Mouse (Mus musculus): ENCODE measurements around the gene Gm28047. TPM values are rescaled to one million over a fixed set of nuclear protein-coding genes. Genes with fewer than 3 reads are reported as not detected.
"Not testable (repeated sequence)": the region's sequence is repeated elsewhere in the genome, so short reads cannot be mapped to it uniquely, and the experiment has no call there.

Gm28047 gene
- polyA plus RNA-seq, 1 experiment, result not detected

DNA sequence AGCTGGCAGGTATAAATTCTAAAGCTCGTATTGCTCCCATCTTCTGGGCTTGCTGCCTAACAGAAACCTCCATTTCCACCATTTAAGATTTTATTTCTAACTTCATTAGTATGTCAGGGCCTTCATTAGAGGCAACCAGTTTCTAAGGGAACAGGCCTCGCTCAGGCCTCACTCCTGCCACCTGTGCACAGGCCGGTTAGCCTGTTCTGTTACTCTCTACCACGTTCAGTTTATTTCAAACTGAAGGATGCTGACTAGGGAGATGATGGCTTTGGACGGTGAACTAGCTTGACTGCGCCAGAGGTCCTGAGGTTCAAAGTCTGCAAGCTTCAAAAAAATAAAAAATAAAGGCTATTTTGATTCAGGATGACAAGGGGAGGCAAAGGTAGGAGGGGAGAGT is 45.4 kb upstream of the Gm28047 start:
- H3K4me3 ChIP-seq (ENCODE audit: insufficient read depth, poor library complexity, severe bottlenecking), result peak overlapping the region; percentile 75
- no peak for TF ChIP-seq CEBPB (IDR thresholded peaks at IDR 0.05; ENCODE audit: low read depth)
- no peak for TF ChIP-seq MYOG (IDR thresholded peaks at IDR 0.05; ENCODE audit: control insufficient read depth, extremely low read depth, insufficient read length)
- TF ChIP-seq USF1 (IDR thresholded peaks at IDR 0.05; ENCODE audit: low read depth), result no peak
- TF ChIP-seq CTCF (IDR thresholded peaks at IDR 0.05; ENCODE audit: control insufficient read depth, insufficient read depth, insufficient read length), result no peak
- H3K79me2 ChIP-seq (ENCODE audit: control insufficient read depth, insufficient read depth), result peaks cover 48% of the 10 kb centered on the region
- H3K36me3 ChIP-seq (ENCODE audit: control insufficient read depth, insufficient read depth), result peaks cover 45% of the 10 kb centered on the region
- H3K27me3 ChIP-seq (ENCODE audit: control insufficient read depth, insufficient read depth, insufficient read length), result no peaks in the 10 kb centered on the region
- H3K79me3 ChIP-seq (ENCODE audit: low read depth), result peaks cover 41% of the 10 kb centered on the region
- H3ac ChIP-seq (ENCODE audit: control insufficient read depth, insufficient read length, low read depth), result peak overlapping the region; percentile 77

DNA sequence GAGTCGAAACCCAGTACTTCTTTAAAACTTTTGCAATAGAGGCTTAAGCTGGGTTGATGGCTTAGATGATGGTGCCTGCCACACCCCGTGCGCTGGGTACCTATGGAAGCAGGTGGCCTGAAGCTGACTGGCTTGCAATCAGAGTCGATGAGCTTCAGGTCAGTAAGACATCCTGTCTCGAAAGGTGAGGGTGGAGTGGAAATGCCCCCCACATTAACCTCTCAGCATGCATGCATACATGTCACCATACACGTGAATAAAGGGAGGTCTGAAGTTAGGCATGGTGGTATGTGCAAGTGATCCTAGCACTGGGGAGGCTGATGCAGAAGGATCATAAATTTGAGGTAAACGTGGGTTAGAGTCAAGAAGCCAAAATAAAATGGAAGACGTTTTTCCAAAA is 44.7 kb upstream of the Gm28047 start:
- Histone ChIP-seq H3K36me3 (ENCODE audit: control insufficient read depth, insufficient read depth) (peaks cover 52% of the 10 kb centered on the region), H3K79me3 (ENCODE audit: low read depth) (peaks cover 41% of the 10 kb centered on the region), H3K79me2 (ENCODE audit: control insufficient read depth, insufficient read depth) (peaks cover 48% of the 10 kb centered on the region), H3K27me3 (ENCODE audit: control insufficient read depth, insufficient read depth, insufficient read length) (no peaks in the 10 kb centered on the region), H3K4me3 (ENCODE audit: insufficient read depth, poor library complexity, severe bottlenecking) (peak overlapping the region; percentile 75), H3ac (ENCODE audit: control insufficient read depth, insufficient read length, low read depth) (peak overlapping the region; percentile 28)
- TF ChIP-seq USF1 (IDR thresholded peaks at IDR 0.05; ENCODE audit: low read depth) (no peak), MYOG (IDR thresholded peaks at IDR 0.05; ENCODE audit: control insufficient read depth, extremely low read depth, insufficient read length) (no peak)

DNA sequence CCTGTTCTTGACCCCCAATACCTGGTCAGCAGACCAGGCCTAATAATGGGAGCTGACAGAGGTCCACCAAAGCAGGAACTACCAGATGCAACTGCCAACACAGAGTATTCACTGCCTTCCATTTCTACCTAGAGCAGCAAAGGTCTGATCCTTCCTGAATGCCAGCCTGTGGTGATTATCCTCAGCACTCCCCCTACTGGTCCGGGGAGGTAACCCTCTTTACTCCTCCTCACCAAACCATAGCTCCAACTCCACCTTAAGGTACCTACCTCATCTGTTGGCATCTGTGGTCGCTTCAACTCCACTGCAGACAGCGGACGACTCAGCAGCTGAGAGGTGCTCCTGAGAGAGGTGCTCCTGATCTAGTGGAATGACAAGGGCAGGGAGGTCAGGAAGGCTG is 40.6 kb upstream of the Gm28047 start:
- TF ChIP-seq CTCF (IDR thresholded peaks at IDR 0.05; ENCODE audit: control insufficient read depth, insufficient read depth, insufficient read length), result peak; percentile 65
- no peak for TF ChIP-seq MYOG (IDR thresholded peaks at IDR 0.05; ENCODE audit: control insufficient read depth, extremely low read depth, insufficient read length)
- Histone ChIP-seq H3K79me2 (ENCODE audit: control insufficient read depth, insufficient read depth) (peaks cover 45% of the 10 kb centered on the region), H3K79me3 (ENCODE audit: low read depth) (peaks cover 40% of the 10 kb centered on the region), H3ac (ENCODE audit: control insufficient read depth, insufficient read length, low read depth) (no peak overlapping the region), H3K36me3 (ENCODE audit: control insufficient read depth, insufficient read depth) (peaks cover 90% of the 10 kb centered on the region), H3K4me3 (ENCODE audit: insufficient read depth, poor library complexity, severe bottlenecking) (no peak overlapping the region), H3K27me3 (ENCODE audit: control insufficient read depth, insufficient read depth, insufficient read length) (no peaks in the 10 kb centered on the region)

GRCm38 (mm10) chr15:102663825-102664224 is 39.0 kb upstream of the Gm28047 start:
- peaks cover 28% of the 10 kb centered on the region for H3K79me2 ChIP-seq (ENCODE audit: control insufficient read depth, insufficient read depth)
- H3K4me3 ChIP-seq (ENCODE audit: insufficient read depth, poor library complexity, severe bottlenecking), result no peak overlapping the region
- H3K79me3 ChIP-seq (ENCODE audit: low read depth), result peaks cover 24% of the 10 kb centered on the region
- peaks cover 84% of the 10 kb centered on the region for H3K36me3 ChIP-seq (ENCODE audit: control insufficient read depth, insufficient read depth)
- no peak overlapping the region for H3ac ChIP-seq (ENCODE audit: control insufficient read depth, insufficient read length, low read depth)
- no peak for TF ChIP-seq MYOD1 (IDR thresholded peaks at IDR 0.05; ENCODE audit: control insufficient read depth, insufficient read length, low read depth)
- no peak for TF ChIP-seq CEBPB (IDR thresholded peaks at IDR 0.05; ENCODE audit: low read depth)
- no peak for TF ChIP-seq MAX (IDR thresholded peaks at IDR 0.05)
- TF ChIP-seq USF1 (IDR thresholded peaks at IDR 0.05; ENCODE audit: low read depth), result no peak
- no peak for TF ChIP-seq MYOG (IDR thresholded peaks at IDR 0.05; ENCODE audit: control insufficient read depth, extremely low read depth, insufficient read length)
- TF ChIP-seq CTCF (IDR thresholded peaks at IDR 0.05; ENCODE audit: control insufficient read depth, insufficient read depth, insufficient read length), result no peak
- no peak for TF ChIP-seq FOSL1 (IDR thresholded peaks at IDR 0.05; ENCODE audit: insufficient read depth, low read length, poor library complexity, severe bottlenecking)
- no peaks in the 10 kb centered on the region for H3K27me3 ChIP-seq (ENCODE audit: control insufficient read depth, insufficient read depth, insufficient read length)

DNA sequence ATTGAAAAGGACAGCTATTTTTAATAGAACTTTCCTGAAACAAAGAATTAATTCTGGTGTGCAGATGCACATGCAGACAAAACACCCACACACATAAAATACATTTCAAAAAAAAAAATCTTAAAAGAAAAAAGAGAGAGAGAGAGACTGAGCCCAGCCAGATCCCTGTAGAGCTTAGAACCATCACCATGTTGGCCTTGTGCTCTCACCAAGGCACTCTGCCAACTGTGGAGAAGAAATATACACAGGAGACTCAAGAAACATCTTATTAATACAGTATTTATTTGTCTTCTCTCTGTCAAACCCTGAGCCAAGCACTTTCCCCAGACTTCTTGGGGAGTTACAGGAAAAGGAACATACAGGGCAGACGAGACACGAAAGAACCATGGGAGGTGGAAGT is 37.7 kb upstream of the Gm28047 start:
- H3K4me3 ChIP-seq (ENCODE audit: insufficient read depth, poor library complexity, severe bottlenecking); H3ac ChIP-seq (ENCODE audit: control insufficient read depth, insufficient read length, low read depth); H3K27me3 ChIP-seq (ENCODE audit: control insufficient read depth, insufficient read depth, insufficient read length): not testable (repeated sequence)
- Histone ChIP-seq H3K36me3 (ENCODE audit: control insufficient read depth, insufficient read depth) (peaks cover 72% of the 10 kb centered on the region), H3K79me2 (ENCODE audit: control insufficient read depth, insufficient read depth) (peaks cover 16% of the 10 kb centered on the region), H3K79me3 (ENCODE audit: low read depth) (peaks cover 12% of the 10 kb centered on the region)

DNA sequence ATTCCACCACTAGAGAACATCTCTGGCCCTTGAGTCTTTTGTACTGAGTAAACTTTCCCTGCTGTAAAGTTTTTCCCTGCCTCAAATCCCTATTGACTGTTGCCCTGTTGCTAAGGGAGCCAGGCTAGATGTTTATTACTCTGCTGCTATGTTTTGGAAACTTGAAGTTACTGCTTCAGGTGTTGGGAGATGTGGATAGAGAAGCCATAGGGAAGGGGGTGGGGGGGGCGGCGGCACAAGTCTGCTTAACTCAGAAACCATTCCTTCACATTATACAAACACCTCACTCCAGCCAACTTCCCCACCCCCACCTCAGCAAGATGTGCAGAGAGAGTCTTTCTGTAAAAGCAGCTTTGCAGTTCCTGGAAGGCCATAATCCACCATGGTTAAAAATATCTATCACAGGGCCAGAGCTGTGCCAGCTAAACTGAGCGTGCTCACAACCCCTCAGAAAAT is 33.1 kb upstream of the Gm28047 start:
- Histone ChIP-seq H3K36me3 (ENCODE audit: control insufficient read depth, insufficient read depth) (peaks cover 25% of the 10 kb centered on the region), H3ac (ENCODE audit: control insufficient read depth, insufficient read length, low read depth) (no peak overlapping the region), H3K79me2 (ENCODE audit: control insufficient read depth, insufficient read depth) (no peaks in the 10 kb centered on the region), H3K4me3 (ENCODE audit: insufficient read depth, poor library complexity, severe bottlenecking) (no peak overlapping the region), H3K79me3 (ENCODE audit: low read depth) (no peaks in the 10 kb centered on the region), H3K27me3 (ENCODE audit: control insufficient read depth, insufficient read depth, insufficient read length) (no peaks in the 10 kb centered on the region)
- no peak for TF ChIP-seq CTCF (IDR thresholded peaks at IDR 0.05; ENCODE audit: control insufficient read depth, insufficient read depth, insufficient read length)
- TF ChIP-seq MAX (IDR thresholded peaks at IDR 0.05), result no peak
- TF ChIP-seq CEBPB (IDR thresholded peaks at IDR 0.05; ENCODE audit: low read depth), result no peak
- TF ChIP-seq FOSL1 (IDR thresholded peaks at IDR 0.05; ENCODE audit: insufficient read depth, low read length, poor library complexity, severe bottlenecking), result no peak
- TF ChIP-seq MYOG (IDR thresholded peaks at IDR 0.05; ENCODE audit: control insufficient read depth, extremely low read depth, insufficient read length), result no peak

DNA sequence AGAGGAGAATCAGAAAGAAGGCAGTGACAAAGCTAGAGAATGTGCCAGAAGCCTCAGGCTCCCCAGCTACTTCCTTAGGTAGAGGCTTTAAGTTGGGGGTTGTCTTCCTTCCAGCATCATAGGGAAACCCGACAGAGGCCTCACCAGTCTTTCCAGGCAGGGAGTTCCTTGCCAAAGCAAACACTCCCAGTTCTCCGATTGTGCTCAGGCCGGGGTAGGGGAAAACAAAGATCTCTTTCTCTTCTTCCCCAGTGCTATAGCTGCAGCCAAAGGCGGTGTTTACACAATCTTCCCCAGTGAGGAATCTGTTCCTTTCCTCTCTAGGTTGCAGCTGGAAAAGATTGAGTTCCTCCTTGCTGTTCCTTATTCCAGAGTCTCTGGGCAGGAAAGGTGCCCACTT is 31.8 kb upstream of the Gm28047 start:
- H3K4me3 ChIP-seq (ENCODE audit: insufficient read depth, poor library complexity, severe bottlenecking), result no peak overlapping the region
- H3K79me2 ChIP-seq (ENCODE audit: control insufficient read depth, insufficient read depth), result no peaks in the 10 kb centered on the region
- H3K27me3 ChIP-seq (ENCODE audit: control insufficient read depth, insufficient read depth, insufficient read length), result no peaks in the 10 kb centered on the region
- H3K79me3 ChIP-seq (ENCODE audit: low read depth), result no peaks in the 10 kb centered on the region
- H3ac ChIP-seq (ENCODE audit: control insufficient read depth, insufficient read length, low read depth), result no peak overlapping the region
- TF ChIP-seq FOSL1 (IDR thresholded peaks at IDR 0.05; ENCODE audit: insufficient read depth, low read length, poor library complexity, severe bottlenecking) (no peak), CEBPB (IDR thresholded peaks at IDR 0.05; ENCODE audit: low read depth) (no peak), CTCF (IDR thresholded peaks at IDR 0.05; ENCODE audit: control insufficient read depth, insufficient read depth, insufficient read length) (no peak), USF1 (IDR thresholded peaks at IDR 0.05; ENCODE audit: low read depth) (no peak), MYOD1 (IDR thresholded peaks at IDR 0.05; ENCODE audit: control insufficient read depth, insufficient read length, low read depth) (no peak), MYOG (IDR thresholded peaks at IDR 0.05; ENCODE audit: control insufficient read depth, extremely low read depth, insufficient read length) (no peak), MAX (IDR thresholded peaks at IDR 0.05) (no peak)
- H3K36me3 ChIP-seq (ENCODE audit: control insufficient read depth, insufficient read depth), result peaks cover 15% of the 10 kb centered on the region

- not testable (repeated sequence) for H3K27me3 ChIP-seq (ENCODE audit: control insufficient read depth, insufficient read depth, insufficient read length); H3K79me2 ChIP-seq (ENCODE audit: control insufficient read depth, insufficient read depth); H3K79me3 ChIP-seq (ENCODE audit: low read depth); H3ac ChIP-seq (ENCODE audit: control insufficient read depth, insufficient read length, low read depth); H3K36me3 ChIP-seq (ENCODE audit: control insufficient read depth, insufficient read depth); H3K4me3 ChIP-seq (ENCODE audit: insufficient read depth, poor library complexity, severe bottlenecking)
These were observed 27.2 kb upstream of the Gm28047 start for GRCm38 (mm10) chr15:102651928-102652660.
